Mouse (Mus musculus) heart, postnatal 10 days (tissue): ENCODE measurements around the gene Atp6v1fnb. TPM values are rescaled to one million over a fixed set of nuclear protein-coding genes. Genes with fewer than 3 reads are reported as not detected.

ENCODE experiments used
- DNase-seq, 2 experiments: peaks; one replicate each; pipeline ENCODE4 v3.0.0; 2021
- intact Hi-C: fragments of 180-260 bp; cut with DNase I; formaldehyde crosslinking; loops from one replicate; pipeline ENCODE4 v1.15.1; 2025
- total RNA-seq, 2 experiments: library from RNA; stranded (reverse); gene quantifications; 2 replicates each; pipeline ENCODE4 v1.2.3; 2021

Atp6v1fnb gene
- not detected for total RNA-seq

GRCm38 (mm10) chr6:29471137-29471536, at the start of gene Atp6v1fnb:
TSS of gene Atp6v1fnb (plus strand) at chr6:29471437.
- intact Hi-C loops: no loop called here
- DNase-seq: no peak

- intact Hi-C loops: no loop called here
Observed at GRCm38 (mm10) chr6:29425118-29425517, 46.1 kb upstream of the Atp6v1fnb start.

GRCm38 (mm10) chr6:29426331-29426730, 44.9 kb upstream of the Atp6v1fnb start:
- no peak for DNase-seq
- intact Hi-C loops: no loop called here

More at GRCm38 (mm10) chr6:29425118-29425517, 46.1 kb upstream of the Atp6v1fnb start:
- no peak for DNase-seq

- DNase-seq: no peak
- intact Hi-C loops: no loop called here
Observed at GRCm38 (mm10) chr6:29428171-29428570, 43.1 kb upstream of the Atp6v1fnb start.

GRCm38 (mm10) chr6:29430681-29431420, 40.4 kb upstream of the Atp6v1fnb start:
- intact Hi-C loops: loop anchor here (5.0 kb wide), 1 partner anchor 74 kb away; no protein-coding TSS in a partner anchor
- DNase-seq: peak; percentile 54 to 73

GRCm38 (mm10) chr6:29431473-29431872, 39.8 kb upstream of the Atp6v1fnb start:
- intact Hi-C loops: loop anchor here (5.0 kb wide), 1 partner anchor 74 kb away; no protein-coding TSS in a partner anchor
- peak; percentile 79 to 84 for DNase-seq

- intact Hi-C loops: loop anchor here (2.0 to 5.0 kb wide), 3 partner anchors 35 to 75 kb away; partner anchors contain the start of genes Ccdc136 and Opn1sw
- peak; percentile 66 to 69 for DNase-seq
Observed at GRCm38 (mm10) chr6:29432156-29432555, 39.1 kb upstream of the Atp6v1fnb start.

- DNase-seq: no peak
- intact Hi-C loops: loop anchor here (2.0 to 5.0 kb wide), 3 partner anchors 36 to 75 kb away; partner anchors contain the start of genes Ccdc136 and Opn1sw
Observed at GRCm38 (mm10) chr6:29432676-29433037, 38.6 kb upstream of the Atp6v1fnb start.

GRCm38 (mm10) chr6:29433038-29433803, 38.0 kb upstream of the Atp6v1fnb start, which contains the start of gene Flnc:
TSS of gene Flnc (plus strand) at chr6:29433256.
- intact Hi-C loops: loop anchor here (2.0 to 5.0 kb wide), 3 partner anchors 36 to 76 kb away; partner anchors contain the start of genes Ccdc136 and Opn1sw
- DNase-seq: peak; percentile 74 to 78

GRCm38 (mm10) chr6:29433804-29434795, 37.1 kb upstream of the Atp6v1fnb start:
- intact Hi-C loops: loop anchor here (2.0 to 5.0 kb wide), 3 partner anchors 37 to 77 kb away; partner anchors contain the start of genes Ccdc136 and Opn1sw
- peak; percentile 81 to 87 for DNase-seq

- intact Hi-C loops: loop anchor here (5.0 kb wide), 1 partner anchor 78 kb away; no protein-coding TSS in a partner anchor
- DNase-seq: peak; percentile 83 to 84
Observed at GRCm38 (mm10) chr6:29434911-29435691, 36.1 kb upstream of the Atp6v1fnb start.

GRCm38 (mm10) chr6:29435940-29436451, 35.2 kb upstream of the Atp6v1fnb start:
- peak; percentile 68 to 71 for DNase-seq
- intact Hi-C loops: no loop called here

GRCm38 (mm10) chr6:29436461-29436934, 34.7 kb upstream of the Atp6v1fnb start:
- DNase-seq: peak; percentile 85 to 86
- intact Hi-C loops: no loop called here

GRCm38 (mm10) chr6:29439251-29439650, 32.0 kb upstream of the Atp6v1fnb start:
- intact Hi-C loops: no loop called here
- DNase-seq: peak; percentile 39 to 59

GRCm38 (mm10) chr6:29439789-29440188, 31.4 kb upstream of the Atp6v1fnb start:
- DNase-seq: no peak
- intact Hi-C loops: no loop called here

- intact Hi-C loops: no loop called here
- DNase-seq: peak; percentile 50 to 74
Observed at GRCm38 (mm10) chr6:29444773-29445172, 26.5 kb upstream of the Atp6v1fnb start.

- DNase-seq: peak; percentile 42 to 47
- intact Hi-C loops: no loop called here
Observed at GRCm38 (mm10) chr6:29445354-29445753, 25.9 kb upstream of the Atp6v1fnb start.

- DNase-seq: no peak
Observed at GRCm38 (mm10) chr6:29449858-29450257, 21.4 kb upstream of the Atp6v1fnb start.

GRCm38 (mm10) chr6:29450667-29451066, 20.6 kb upstream of the Atp6v1fnb start:
- intact Hi-C loops: no loop called here
- DNase-seq: no peak

More at GRCm38 (mm10) chr6:29449858-29450257, 21.4 kb upstream of the Atp6v1fnb start:
- intact Hi-C loops: no loop called here
